Mouse (Mus musculus) forebrain, embryonic 10.5 days (tissue): ENCODE data around the gene Slc2a9. TPM values are rescaled to one million over a fixed set of nuclear protein-coding genes. Genes with fewer than 3 reads are reported as not detected.

Source experiments
- DNase-seq: peaks from one replicate; pipeline ENCODE4 v3.0.0-alpha.2; 2017; ENCODE audit warnings: low spot score; ENCODE audit errors: extremely low spot score
- H3K27ac ChIP-seq: fragments of 300-500 bp; sonication (generic); 2 replicates; pipeline ENCODE4 v1.5.1; 2016; ENCODE audit warnings: mild to moderate bottlenecking
- H3K27me3 ChIP-seq: fragments of 300-500 bp; sonication (generic); 2 replicates; pipeline ENCODE4 v1.6.1; 2016; ENCODE audit warnings: mild to moderate bottlenecking; ENCODE audit not compliant: poor library complexity, severe bottlenecking
- H3K36me3 ChIP-seq: fragments of 300-500 bp; sonication (generic); replicated peaks from 2 replicates; pipeline ENCODE4 v1.6.1; 2016; ENCODE audit warnings: mild to moderate bottlenecking, moderate library complexity
- H3K4me1 ChIP-seq: fragments of 300-500 bp; sonication (generic); 2 replicates; pipeline ENCODE4 v1.6.1; 2016
- H3K4me3 ChIP-seq: fragments of 300-500 bp; sonication (generic); 2 replicates; pipeline ENCODE4 v1.5.1; 2016; ENCODE audit warnings: mild to moderate bottlenecking, moderate library complexity
- H3K9me3 ChIP-seq: fragments of 300-500 bp; sonication (generic); 2 replicates; pipeline ENCODE4 v1.6.1; 2016; ENCODE audit warnings: mild to moderate bottlenecking, moderate library complexity
- WGBS: fragments of 180-500 bp; shearing (Covaris S2); methylation state at CpG from one replicate; pipeline ENCODE4 v1.1.7; 2016; 5-methylcytosine and 5-hydroxymethylcytosine counted together
- polyA plus RNA-seq: library from polyadenylated mRNA; unstranded; fragments of >200 nt; fragmentation: Nextera tagmentation; extraction: Ambion mirVana; gene quantifications from 2 replicates; pipeline ENCODE4 v1.2.1, GENCODE M21; 2016

Gene Slc2a9
- polyA plus RNA-seq, 1 experiment from 2014 or later, result 0.47 TPM

DNA sequence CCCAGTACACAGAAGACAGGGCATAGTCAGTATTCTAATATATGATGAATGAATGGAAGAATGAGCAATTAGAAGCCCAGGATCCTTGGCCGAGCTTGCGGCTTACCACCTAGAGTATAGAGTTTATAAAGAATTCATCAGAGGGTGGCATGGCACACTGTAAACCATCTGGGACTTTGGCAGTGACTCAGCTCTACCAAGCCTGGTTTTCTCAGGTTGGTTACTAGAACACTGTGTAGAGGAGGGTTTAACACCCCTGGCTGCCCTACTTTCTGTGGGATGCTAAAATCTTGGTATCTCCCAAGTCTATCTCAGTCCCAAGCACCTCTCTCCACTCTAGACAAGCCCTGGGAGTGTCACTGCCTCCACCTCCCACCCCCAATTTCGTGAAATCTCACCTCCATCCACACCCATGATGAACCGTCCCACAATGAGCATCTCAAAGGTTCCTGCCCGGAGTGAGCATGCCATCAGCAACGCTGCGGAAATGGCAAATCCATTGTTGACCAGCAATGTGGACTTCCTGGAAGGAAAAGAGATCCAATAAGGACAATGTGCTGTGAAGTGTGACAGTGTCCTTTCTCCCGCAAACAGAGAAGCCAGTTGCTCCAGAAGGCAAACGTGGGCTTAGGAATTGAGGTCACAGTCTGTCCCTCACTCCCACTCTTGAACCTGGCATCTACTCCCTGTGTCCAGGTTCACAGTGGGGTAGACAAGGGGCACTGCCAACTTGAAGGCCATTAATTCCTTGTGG is 62.5 kb downstream of the Slc2a9 start:
- no peaks in the 10 kb centered on the region for H3K36me3 ChIP-seq
- WGBS, result 86% methylated on average over 9 of the region's 9 CpGs
- H3K27ac ChIP-seq, result no peak overlapping the region
- 0 out of 2 replicates have a peak, but pooled peaks cover 5% of the 10 kb centered on the region for H3K9me3 ChIP-seq
- no peaks in the 10 kb centered on the region for H3K4me1 ChIP-seq
- DNase-seq, result no peak
- H3K4me3 ChIP-seq, result no peak overlapping the region
- no peaks in the 10 kb centered on the region for H3K27me3 ChIP-seq

DNA sequence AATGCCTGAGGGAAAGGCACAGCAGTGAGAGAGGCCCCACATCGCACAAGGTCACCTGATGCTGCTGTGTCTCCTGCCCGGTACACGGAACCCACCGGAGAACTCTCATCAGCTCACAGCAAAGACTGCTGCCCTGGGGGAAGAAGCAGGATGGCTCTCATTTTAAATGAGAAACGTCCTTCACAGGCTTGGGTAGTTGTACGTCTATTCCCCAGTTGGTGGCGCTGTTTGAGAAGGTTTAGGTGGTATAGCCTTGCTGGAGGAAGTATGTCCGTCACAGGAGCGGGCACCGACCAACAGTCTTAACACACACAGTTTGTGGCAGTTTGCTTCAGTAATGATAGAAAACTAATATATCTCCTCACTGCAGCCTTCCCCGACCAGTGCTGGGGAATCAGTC is 66.3 kb downstream of the Slc2a9 start:
- 93% methylated on average over 11 of the region's 11 CpGs for WGBS
- no peak overlapping the region for H3K4me3 ChIP-seq

DNA sequence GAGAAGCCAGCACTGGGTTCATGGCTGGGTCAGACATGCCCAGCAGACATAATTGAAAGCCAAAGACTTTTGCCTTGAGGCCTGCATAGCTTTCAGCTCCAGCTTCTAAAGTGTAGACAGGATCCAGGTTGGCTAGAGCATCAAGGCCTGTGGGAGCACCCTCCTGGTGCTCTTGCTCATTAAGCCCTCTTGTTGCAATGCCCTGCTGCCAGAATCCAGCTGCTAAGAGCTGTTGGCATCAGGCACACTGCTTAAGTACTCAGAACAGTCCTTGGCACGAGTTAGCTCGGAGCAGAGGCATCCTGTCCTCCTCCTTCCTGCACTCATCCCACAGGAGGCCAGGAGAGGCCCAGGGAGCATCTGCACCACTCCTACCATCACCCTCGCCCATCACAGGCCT is 68.1 kb downstream of the Slc2a9 start:
- Histone ChIP-seq H3K9me3 (0 out of 2 replicates have a peak, but pooled peaks cover 5% of the 10 kb centered on the region), H3K4me3 (no peak overlapping the region), H3K4me1 (peaks cover 8% of the 10 kb centered on the region), H3K36me3 (no peaks in the 10 kb centered on the region), H3K27me3 (no peaks in the 10 kb centered on the region), H3K27ac (0 out of 2 replicates have a peak overlapping the region, but pooled peaks have one; percentile 15)
- 77% methylated on average over 3 of the region's 3 CpGs for WGBS
- DNase-seq, result no peak

More for the DNA sequence above, 66.3 kb downstream of the Slc2a9 start:
- Histone ChIP-seq H3K27ac (no peak overlapping the region), H3K36me3 (no peaks in the 10 kb centered on the region), H3K4me1 (peaks cover 5% of the 10 kb centered on the region), H3K9me3 (0 out of 2 replicates have a peak, but pooled peaks cover 5% of the 10 kb centered on the region), H3K27me3 (no peaks in the 10 kb centered on the region)
- no peak for DNase-seq

DNA sequence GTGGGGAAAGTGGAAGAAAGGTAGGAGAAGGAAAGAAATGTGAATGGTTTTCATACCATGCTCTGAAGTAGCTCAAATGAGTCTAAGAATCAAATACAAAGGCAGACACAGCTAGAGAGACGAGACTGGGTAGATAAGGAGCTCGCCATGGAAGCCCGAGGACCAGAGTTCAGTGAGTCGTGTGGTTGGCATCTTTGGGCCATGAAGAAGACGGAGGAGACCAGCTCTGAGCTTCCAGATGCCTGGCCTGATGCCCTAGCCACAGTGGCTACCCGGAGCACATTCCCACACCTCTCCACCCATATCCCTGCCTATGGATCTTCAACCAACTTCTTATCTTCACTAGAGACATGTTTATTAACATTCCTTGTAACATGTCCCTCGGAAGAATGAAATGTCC is 71.7 kb downstream of the Slc2a9 start:
- H3K4me1 ChIP-seq, result peaks cover 8% of the 10 kb centered on the region
- H3K4me3 ChIP-seq, result no peak overlapping the region
- 90% methylated on average over 7 of the region's 7 CpGs for WGBS
- H3K36me3 ChIP-seq, result no peaks in the 10 kb centered on the region
- no peak for DNase-seq
- H3K9me3 ChIP-seq, result no peaks in the 10 kb centered on the region
- H3K27ac ChIP-seq, result no peak overlapping the region
- no peaks in the 10 kb centered on the region for H3K27me3 ChIP-seq

DNA sequence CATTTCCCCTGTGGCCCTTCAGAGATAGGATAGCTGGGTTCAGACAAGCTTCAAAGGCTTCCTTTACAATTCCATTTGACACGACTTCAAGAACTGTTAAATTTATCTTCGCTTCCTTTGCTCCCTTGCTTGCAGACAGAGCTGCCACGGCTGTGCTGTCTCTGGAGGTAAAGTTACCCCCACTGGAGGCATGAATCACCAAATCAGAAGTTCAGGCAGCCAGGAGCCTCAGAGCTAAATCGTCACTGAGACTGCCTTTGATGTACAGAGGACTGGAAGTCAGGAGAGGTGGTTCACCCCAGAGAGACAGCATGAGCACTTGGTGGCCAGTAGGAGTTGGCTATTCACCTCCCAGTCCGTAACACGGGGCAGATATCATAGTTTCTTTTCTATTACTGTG is 73.8 kb downstream of the Slc2a9 start:
- 77% methylated on average over 6 of the region's 6 CpGs for WGBS
- Histone ChIP-seq H3K36me3 (no peaks in the 10 kb centered on the region), H3K9me3 (no peaks in the 10 kb centered on the region), H3K4me3 (no peak overlapping the region), H3K27me3 (0 out of 2 replicates have a peak, but pooled peaks cover 1% of the 10 kb centered on the region), H3K27ac (no peak overlapping the region), H3K4me1 (peaks cover 8% of the 10 kb centered on the region)
- DNase-seq, result no peak

DNA sequence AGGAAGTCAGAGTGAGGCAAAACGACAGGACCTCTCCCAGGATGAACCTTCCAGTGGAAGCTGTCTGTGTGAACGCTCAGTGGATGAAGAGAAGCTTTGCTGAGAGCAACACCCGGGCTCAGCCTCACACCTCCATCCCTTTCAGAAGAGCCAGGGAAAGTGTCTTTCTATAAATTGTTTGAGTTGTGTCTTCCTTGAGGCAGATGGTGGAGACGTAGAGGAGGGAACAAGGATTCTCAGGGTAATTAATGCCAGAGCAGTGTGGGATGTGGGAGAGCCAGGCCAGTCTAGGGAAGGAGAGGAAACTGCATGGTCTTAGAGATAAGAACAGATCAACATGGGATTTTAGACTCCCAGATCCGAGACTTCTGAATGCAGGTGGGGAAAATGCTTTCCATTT is 75.2 kb downstream of the Slc2a9 start:
- 0 out of 2 replicates have a peak, but pooled peaks cover 4% of the 10 kb centered on the region for H3K27me3 ChIP-seq
- no peaks in the 10 kb centered on the region for H3K9me3 ChIP-seq
- no peak overlapping the region for H3K4me3 ChIP-seq
- no peaks in the 10 kb centered on the region for H3K36me3 ChIP-seq
- no peak overlapping the region for H3K27ac ChIP-seq
- peaks cover 15% of the 10 kb centered on the region for H3K4me1 ChIP-seq
- no peak for DNase-seq
- 83% methylated on average over 5 of the region's 5 CpGs for WGBS

DNA sequence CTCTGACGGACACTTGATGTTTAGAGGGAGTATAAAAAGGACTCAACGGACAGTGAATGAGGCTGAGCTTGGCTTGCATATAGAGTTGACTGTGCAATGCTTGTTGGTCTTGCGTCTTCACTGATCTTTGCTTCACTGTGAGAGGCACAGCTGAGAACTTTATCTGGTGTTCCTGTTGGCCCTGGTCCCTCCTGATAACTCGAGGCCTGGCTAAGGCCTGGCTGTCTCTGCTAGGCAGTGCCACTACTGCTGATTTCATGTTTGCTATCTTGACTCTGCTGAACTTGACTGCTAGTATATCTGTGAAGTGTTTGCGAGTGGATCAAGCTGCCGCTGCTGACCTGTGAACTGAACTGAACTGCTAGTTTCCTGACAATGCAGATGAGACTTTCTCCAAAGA is 77.4 kb downstream of the Slc2a9 start:
- WGBS, result 96% methylated on average over 6 of the region's 6 CpGs
- no peak for DNase-seq
- Histone ChIP-seq H3K9me3 (no peaks in the 10 kb centered on the region), H3K36me3 (no peaks in the 10 kb centered on the region), H3K4me3 (no peak overlapping the region), H3K4me1 (peaks cover 17% of the 10 kb centered on the region), H3K27me3 (0 out of 2 replicates have a peak, but pooled peaks cover 4% of the 10 kb centered on the region), H3K27ac (no peak overlapping the region)

DNA sequence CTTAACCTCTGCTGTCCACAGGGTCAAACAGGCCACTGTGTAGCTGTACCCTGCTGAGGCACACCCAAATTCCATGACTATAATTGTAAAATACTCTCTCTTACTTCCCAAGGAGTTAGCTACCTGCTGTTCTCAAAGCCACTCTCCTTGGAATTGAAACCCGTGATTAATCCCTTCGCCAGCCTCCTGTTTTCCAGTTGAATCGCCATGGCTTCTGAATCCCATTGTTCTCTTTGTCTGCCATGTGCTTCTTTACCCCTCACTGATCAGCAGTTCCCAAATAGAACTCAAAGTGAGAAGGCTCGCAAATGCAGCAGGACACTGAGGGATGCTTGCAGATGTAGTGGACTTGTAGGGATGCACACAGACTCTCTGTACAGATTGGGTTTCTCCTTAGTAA is 80.5 kb downstream of the Slc2a9 start:
- Histone ChIP-seq H3K27me3 (0 out of 2 replicates have a peak, but pooled peaks cover 4% of the 10 kb centered on the region), H3K4me1 (peaks cover 17% of the 10 kb centered on the region), H3K27ac (peak overlapping the region; percentile 64), H3K9me3 (no peaks in the 10 kb centered on the region), H3K36me3 (no peaks in the 10 kb centered on the region), H3K4me3 (no peak overlapping the region)
- no peak for DNase-seq
- 10% methylated on average over 4 of the region's 4 CpGs for WGBS

DNA sequence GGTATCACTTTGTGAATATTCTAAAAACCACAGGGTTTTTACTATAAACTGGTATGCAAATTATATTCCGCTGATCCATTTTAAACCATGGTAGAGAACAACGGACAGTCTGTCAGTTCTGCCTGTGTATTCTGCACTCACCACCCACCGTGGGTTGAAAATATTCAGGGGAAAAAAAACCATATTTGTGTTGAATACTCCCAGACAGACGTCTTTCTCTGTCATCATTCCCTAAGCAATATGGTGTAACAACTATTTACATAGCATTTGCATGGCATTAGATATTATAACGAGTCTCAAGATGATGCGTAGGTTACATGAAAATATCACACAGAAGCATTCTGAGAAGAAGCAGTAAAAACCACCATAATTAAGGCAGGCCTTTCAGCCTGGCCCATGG is 84.1 kb downstream of the Slc2a9 start:
- Histone ChIP-seq H3K36me3 (no peaks in the 10 kb centered on the region), H3K27ac (no peak overlapping the region), H3K4me1 (peaks cover 17% of the 10 kb centered on the region), H3K27me3 (no peaks in the 10 kb centered on the region), H3K4me3 (no peak overlapping the region), H3K9me3 (peaks cover 10% of the 10 kb centered on the region; the same call in 1 of the 2 replicates)
- no peak for DNase-seq
- 93% methylated on average over 6 of the region's 6 CpGs for whole genome bisulfite sequencing

DNA sequence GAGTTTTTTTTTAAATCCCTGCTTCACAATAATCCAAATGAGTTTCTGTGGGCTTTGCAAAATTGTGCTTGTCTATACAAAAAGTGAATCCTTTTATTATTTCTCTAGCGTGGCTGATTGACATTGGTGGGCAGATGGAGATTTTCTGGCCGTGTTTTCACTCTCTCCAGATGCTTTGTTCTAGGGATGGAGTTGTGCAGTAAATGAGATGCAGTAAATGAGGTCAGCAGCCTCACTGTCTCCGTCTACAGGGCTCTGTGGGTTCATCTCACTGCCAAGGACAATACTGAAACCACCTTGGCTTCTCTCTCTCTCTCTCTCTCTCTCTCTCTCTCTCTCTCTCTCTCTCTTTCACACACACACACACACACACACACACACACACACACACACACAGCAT is 99.3 kb downstream of the Slc2a9 start:
- Histone ChIP-seq H3K4me3 (no peak overlapping the region), H3K36me3 (no peaks in the 10 kb centered on the region), H3K27me3 (no peaks in the 10 kb centered on the region), H3K9me3 (peaks cover 6% of the 10 kb centered on the region; the same call in 1 of the 2 replicates), H3K27ac (no peak overlapping the region), H3K4me1 (no peaks in the 10 kb centered on the region)
- WGBS, result 60% methylated on average over 3 of the region's 3 CpGs
- DNase-seq, result no peak

DNA sequence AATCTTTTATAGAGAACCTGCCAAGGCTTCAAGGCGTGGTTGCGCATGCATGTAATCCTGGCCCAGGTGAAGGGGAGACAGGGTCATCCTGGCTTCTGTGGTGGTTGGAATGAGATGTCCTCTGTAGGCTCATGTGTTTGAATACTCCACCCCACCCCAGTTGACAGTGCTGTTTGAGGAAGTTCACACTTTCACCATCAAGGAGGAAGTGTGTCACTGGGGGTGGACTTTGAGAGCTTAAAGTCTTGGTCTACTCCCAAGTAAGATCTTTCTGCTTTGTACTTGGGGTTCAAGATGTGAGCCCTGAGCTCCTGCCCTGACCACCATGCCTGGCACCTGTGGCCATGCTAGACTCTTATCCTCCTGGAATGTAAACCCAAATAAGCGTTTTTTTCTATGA is 100.7 kb downstream of the Slc2a9 start:
- no peak overlapping the region for H3K27ac ChIP-seq
- 92% methylated on average over 3 of the region's 3 CpGs for WGBS
- no peaks in the 10 kb centered on the region for H3K36me3 ChIP-seq
- peaks cover 6% of the 10 kb centered on the region; the same call in 1 of the 2 replicates for H3K9me3 ChIP-seq
- no peaks in the 10 kb centered on the region for H3K27me3 ChIP-seq
- no peaks in the 10 kb centered on the region for H3K4me1 ChIP-seq
- no peak overlapping the region for H3K4me3 ChIP-seq
- no peak for DNase-seq

DNA sequence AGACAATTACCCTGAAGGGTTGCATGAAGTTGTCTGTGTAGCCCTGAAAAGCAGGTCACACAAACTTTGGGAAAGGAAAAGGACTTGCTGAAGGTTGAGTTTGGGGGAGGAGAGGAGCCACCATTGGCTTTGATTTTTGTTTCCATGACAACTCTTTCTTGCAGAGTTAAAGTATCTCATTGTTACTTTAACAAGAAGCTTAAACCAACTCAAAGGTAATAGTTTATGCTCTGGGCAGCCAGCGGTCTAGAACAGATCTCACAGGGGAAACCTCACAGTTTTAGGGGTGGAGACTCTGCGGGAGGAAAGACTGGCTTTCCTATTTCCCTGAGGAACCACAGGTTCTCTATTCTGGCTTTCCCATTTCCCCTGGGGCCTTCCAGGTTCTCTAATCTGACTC is 114.1 kb downstream of the Slc2a9 start:
- no peaks in the 10 kb centered on the region for H3K36me3 ChIP-seq
- 0 out of 2 replicates have a peak overlapping the region, but pooled peaks have one; percentile 35 for H3K27ac ChIP-seq
- H3K27me3 ChIP-seq, result no peaks in the 10 kb centered on the region
- DNase-seq, result no peak
- peaks cover 48% of the 10 kb centered on the region for H3K4me1 ChIP-seq
- H3K9me3 ChIP-seq, result no peaks in the 10 kb centered on the region
- 33% methylated on average over 2 of the region's 2 CpGs for WGBS
- no peak overlapping the region for H3K4me3 ChIP-seq

DNA sequence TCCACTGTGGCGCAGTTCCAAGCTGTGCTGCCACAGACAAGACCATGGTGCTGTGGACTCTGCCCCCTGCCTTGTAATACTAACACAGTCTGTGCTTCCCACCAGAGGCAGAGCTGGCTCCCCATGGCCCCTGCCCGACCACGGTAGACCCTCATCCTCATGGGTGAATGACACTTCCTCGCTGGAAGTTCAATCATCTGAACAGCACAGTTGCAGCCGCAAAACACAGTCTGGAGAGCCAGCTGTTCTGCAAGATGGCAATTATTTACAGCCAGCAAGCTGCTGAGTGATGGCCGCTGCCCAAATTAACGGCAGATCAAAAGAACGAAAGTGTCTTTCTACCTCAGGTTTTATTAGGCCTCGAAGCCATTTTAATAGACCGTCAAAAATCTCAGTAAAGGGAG is 114.5 kb downstream of the Slc2a9 start:
- Histone ChIP-seq H3K27ac (peak overlapping the region; percentile 53), H3K36me3 (no peaks in the 10 kb centered on the region), H3K9me3 (no peaks in the 10 kb centered on the region), H3K27me3 (no peaks in the 10 kb centered on the region; the same call in 1 of the 2 replicates), H3K4me3 (no peak overlapping the region; the same call in 1 of the 2 replicates), H3K4me1 (peaks cover 50% of the 10 kb centered on the region)
- DNase-seq, result no peak
- 44% methylated on average over 10 of the region's 10 CpGs for WGBS
